Mouse (Mus musculus): Measurements from ENCODE around the gene Znrf4.

Znrf4 gene

DNA sequence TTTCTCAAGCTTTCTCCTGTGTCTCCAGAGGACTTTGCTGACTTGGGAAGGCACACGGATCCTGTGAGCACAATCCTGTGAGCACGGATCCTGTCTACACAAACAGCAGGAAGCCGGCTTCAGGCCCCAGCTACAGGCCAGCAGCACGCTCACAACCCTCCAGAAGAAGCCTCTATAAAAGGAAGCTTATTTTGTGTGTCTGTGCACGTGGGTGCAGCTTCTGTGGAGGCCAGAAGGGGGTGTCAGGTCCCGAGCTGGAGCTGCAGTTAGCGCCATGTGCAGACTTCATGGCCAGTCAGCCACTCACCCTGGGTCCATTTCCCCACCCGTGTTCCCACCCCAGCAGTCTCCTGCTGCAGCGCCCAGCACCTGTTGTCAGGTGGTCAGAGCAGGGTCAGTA lies 43.9 kb downstream of the Znrf4 start:
- no peak for DNase-seq (ENCODE audit: low read depth, low spot score)

DNA sequence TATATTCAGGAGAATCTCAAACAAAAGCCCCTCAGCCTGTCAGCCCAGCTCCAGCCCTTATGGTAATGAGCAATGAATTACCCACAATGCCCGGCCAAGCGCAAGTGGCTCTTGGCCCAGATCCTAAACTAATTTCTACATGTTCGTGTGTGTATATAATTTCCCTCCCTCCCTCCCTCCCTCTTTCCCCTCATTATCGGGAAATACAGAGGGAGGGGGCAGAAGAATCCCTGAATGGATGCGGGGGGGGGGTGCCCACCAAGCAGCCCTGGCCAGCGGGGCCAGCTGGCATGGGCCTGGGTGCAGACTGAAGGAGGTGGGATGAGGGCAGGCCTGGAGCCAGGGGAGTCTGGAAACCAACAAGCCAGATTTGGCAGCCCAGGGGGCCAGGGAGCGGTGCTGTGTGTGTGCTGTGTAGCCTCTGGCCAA lies 44.8 kb downstream of the Znrf4 start:
- DNase-seq (ENCODE audit: low read depth, low spot score), result no peak

DNA sequence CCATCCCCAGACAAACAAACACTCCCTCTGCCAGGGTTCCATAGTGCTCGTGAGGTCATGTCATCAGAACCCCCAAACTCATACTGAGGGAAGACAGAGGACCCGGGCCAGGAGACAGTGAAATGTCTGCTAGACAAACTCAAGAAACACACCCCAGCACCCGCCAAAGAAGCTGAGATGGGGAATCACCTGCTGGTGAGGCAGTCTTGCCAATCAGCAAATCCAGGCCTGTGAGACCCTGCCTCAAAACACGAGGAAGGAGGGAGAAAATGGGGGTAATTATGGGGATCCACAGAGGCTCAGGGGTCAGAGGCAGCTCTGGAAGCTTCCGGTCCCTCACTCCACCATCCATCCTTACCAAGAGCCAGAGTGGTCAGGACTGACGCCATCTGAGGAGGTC lies 45.5 kb downstream of the Znrf4 start:
- DNase-seq (ENCODE audit: low read depth, low spot score), result no peak

DNA sequence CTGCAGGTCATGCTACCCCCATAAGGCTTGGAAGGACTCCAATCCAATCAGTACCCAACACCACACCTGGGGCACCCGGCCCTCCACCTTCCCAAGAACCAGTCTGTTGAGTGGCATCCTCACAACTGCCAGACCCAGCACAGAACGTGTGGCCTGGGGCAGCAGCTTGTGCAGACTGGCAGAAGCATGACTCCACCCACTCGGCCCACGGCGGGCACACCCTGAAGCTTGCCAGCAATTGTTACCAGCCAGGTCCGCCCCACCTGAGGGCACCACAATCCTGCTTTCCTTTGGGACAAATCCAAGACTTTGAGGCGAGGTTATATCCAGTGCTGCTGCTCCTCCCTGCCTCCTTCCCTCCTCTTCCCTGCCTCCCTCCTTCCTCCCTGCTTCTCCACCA lies 47.4 kb downstream of the Znrf4 start:
- peak; percentile 4 for DNase-seq (ENCODE audit: low read depth, low spot score)

DNA sequence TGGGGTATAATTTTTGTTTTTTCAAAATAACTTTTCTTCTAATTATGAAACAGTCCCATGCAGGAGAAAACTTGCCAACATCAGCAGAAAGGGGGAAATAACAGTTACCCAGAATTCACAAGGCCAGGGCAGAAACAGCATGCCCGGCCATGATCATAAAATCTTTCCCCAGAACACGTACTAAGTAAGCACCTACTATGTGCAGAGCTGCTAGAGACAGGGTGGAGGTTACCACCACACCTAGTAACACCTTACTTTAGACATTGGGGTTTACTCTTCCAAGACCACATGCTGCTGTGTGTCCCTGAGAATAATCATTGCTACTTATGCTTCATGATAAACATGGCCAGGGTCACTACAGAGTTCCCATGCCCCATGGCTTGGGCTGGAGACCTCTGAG lies 47.9 kb downstream of the Znrf4 start:
- no peak for DNase-seq (ENCODE audit: low read depth, low spot score)

DNA sequence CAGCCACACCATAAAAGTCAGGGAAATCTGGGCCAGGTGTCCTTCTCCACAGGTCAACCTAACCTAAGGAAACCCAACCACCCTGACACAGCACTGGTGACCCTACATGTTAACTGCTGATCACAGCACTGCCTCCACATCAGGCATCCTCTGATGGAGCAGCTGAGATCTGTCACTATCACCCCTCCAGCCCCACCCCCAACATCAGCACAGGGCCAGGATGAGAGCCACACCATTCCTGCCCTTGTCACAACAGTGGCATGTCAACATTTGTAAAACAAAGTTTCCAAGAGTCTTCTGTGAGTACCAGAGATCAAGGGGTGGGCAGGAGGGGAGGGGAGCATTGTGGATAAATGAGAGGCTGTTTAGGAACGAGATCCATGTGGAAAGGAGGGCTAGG lies 48.7 kb downstream of the Znrf4 start:
- peak; percentile 4 for DNase-seq (ENCODE audit: low read depth, low spot score)

DNA sequence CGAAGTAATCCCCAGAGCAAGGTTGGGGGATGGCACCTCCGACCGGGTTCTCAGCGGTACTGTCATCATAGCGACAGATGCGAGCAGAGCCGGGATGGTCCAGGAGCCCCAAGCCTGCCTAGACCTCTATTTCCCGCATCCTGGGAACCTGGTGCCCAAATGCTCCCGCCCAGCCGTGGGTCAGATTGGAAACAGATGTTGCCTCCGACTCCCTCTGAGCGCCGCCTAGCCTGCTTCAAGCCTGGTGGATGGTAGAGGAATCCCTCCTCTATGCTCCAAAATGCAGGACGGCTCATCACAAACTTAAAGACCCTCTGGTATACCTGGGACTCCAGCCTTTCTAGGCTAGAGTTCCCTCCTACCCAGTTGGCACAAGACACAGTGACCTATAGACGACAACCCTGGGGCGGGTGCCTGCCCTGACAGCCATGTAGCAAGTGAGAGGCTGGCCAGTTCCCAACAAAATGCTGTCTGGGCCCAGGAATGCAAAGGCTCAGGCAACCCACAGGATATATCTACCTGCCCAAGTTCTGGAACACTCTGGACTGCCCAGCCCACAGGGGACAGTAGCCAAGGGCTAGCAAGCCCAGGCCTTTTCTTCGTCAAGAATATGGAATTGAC lies 49.3 kb downstream of the Znrf4 start:
- DNase-seq (ENCODE audit: low read depth, low spot score), result no peak

DNA sequence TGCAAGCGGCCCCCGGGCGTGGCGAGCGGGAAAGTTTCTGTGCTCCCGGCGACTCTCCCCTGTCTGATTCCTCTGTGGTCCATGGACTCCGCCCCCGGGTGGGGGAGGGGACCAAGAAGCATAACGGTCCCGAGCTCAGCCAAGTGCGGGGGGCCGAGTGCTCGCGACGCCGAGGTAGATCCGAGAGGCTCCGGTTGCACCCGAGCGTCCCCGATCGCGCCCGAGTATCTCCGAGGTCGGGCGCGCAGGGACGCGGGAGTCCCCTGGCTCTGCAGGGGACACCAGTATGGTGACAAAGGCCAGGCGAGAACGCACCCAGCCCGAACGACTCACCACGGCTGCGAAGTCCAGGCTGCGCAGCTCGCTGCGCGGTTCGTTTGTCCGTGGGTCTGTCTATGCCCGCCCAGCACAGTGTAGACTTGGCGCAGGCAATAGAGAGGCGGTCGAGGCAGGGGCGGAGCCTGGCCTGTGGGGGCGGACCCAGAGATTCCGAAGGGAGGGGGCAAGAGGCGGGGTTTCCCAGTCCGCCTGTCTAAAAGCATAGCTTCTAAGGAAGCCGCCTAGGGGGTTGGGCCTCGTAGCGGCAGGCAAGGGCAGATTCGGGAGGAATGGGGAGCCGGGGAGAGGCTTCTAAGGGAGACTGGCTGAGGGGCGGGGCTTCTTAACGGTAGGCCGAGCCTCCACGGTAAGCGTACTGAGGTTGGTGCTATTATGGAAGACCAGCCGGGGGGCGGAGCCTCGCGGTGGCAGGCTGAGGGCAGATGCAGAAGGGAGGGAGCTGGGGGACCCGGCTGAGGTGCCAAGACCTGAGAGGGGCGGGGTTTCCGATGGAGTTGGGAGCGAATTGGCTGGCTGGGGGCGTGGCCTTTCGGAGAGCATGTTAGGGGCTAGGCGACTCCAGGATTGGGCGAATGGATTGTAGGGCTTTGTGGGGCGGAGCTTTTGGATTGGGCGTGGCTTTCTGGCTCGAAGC lies 50.2 kb downstream of the Znrf4 start:
- peak; percentile 96 for DNase-seq (ENCODE audit: low read depth, low spot score)
